In the genomic region with DNA sequence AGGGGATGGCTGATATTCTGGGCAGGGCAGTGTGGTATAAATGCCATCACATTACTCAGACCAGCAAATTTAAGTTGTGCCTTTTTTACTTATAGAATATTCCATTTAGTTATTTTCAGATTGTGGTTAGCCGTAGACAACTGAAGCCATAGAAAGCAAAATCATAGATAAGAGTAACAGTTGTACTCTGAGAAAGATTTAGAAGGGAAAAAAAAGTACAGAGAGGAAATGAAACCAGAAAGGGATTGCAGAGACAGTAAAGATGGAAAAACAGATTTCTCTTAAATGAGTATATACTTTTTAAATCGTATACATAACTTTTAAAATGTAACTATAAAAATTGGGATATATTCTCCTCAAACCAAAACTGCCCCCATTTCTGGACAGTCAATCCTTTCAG, we compare ENCODE assay signal across 31 mouse cellular contexts.
"Had no signal": no experiment of that assay in that cellular context is flagged by ENCODE, and none has a peak within 500 bp of the region (broad histone marks: within the 10 kb centered on the region; RNA-seq: fewer than 3 reads in every experiment).

No protein-coding gene starts in this region.

- H3K4me3 ChIP-seq: heart, embryonic 12.5 days; heart, embryonic 13.5 days; heart, embryonic 15.5 days; hindbrain, embryonic 10.5 days; hindbrain, embryonic 12.5 days; hindbrain, embryonic 13.5 days; hindbrain, embryonic 15.5 days; intestine, embryonic 15.5 days; kidney, embryonic 15.5 days; layer of hippocampus, adult 2 months; left cerebral cortex, adult 2 months had no signal

- DNase-seq: heart, postnatal 10 days; heart, postnatal 14 days; heart, postnatal 36 days; heart, postnatal 4 days; kidney, adult 11 months; kidney, adult 18-20 months; kidney, adult 2 months; kidney, adult 8-10 months; kidney, adult 9 months; kidney, postnatal 10 days; kidney, postnatal 14 days; kidney, postnatal 25 days; kidney, postnatal 36 days; kidney, postnatal 4 days; layer of hippocampus, adult 9-11 months; layer of hippocampus, postnatal 36 days had no signal

- H3K4me1 ChIP-seq: heart, embryonic 15.5 days; hindbrain, embryonic 10.5 days; hindbrain, embryonic 12.5 days; hindbrain, embryonic 13.5 days; hindbrain, embryonic 15.5 days; intestine, embryonic 15.5 days; kidney, embryonic 15.5 days had no signal

- H3K27ac ChIP-seq: heart, embryonic 13.5 days; heart, embryonic 15.5 days; hindbrain, embryonic 10.5 days; hindbrain, embryonic 12.5 days; hindbrain, embryonic 13.5 days; hindbrain, embryonic 14.5 days; hindbrain, embryonic 15.5 days; hindbrain, postnatal 0 days; intestine, embryonic 15.5 days; kidney, embryonic 15.5 days; kidney, postnatal 0 days; layer of hippocampus, adult 2 months; left cerebral cortex, adult 2 months had no signal

- H3K27me3 ChIP-seq: heart, embryonic 12.5 days; heart, embryonic 13.5 days; heart, embryonic 15.5 days; hindbrain, embryonic 12.5 days; hindbrain, embryonic 13.5 days; hindbrain, embryonic 15.5 days; intestine, embryonic 15.5 days; kidney, embryonic 15.5 days had no signal

- H3K9ac ChIP-seq: heart, embryonic 12.5 days; heart, embryonic 13.5 days; heart, embryonic 15.5 days; hindbrain, embryonic 12.5 days; hindbrain, embryonic 13.5 days; hindbrain, embryonic 14.5 days; hindbrain, embryonic 15.5 days; intestine, embryonic 15.5 days; kidney, embryonic 15.5 days had no signal

- H3K4me2 ChIP-seq: heart, embryonic 11.5 days; heart, embryonic 12.5 days; heart, embryonic 13.5 days; heart, embryonic 15.5 days; hindbrain, embryonic 12.5 days; hindbrain, embryonic 13.5 days; hindbrain, embryonic 14.5 days; hindbrain, embryonic 15.5 days; intestine, embryonic 15.5 days; kidney, embryonic 15.5 days had no signal

- H3K9me3 ChIP-seq: heart, embryonic 12.5 days; heart, embryonic 13.5 days; heart, embryonic 15.5 days; hindbrain, embryonic 10.5 days; hindbrain, embryonic 12.5 days; hindbrain, embryonic 13.5 days; hindbrain, embryonic 15.5 days; intestine, embryonic 15.5 days; kidney, embryonic 15.5 days had no signal
